Mouse (Mus musculus): ENCODE measurements at regions not wholly inside any gene's neighbourhood (a gene's known extent, or its start where the extent isn't known, plus 50 kb on each side); places are given as distances from the start of the nearest gene placed in this dataset.

- no peaks in the 10 kb centered on the region for H3K36me3 ChIP-seq (ENCODE audit: control insufficient read depth, insufficient read depth, low read length)
- no peak overlapping the region for H3K4me2 ChIP-seq (ENCODE audit: low read length)
- WGBS: 68% methylated on average over 4 of the region's 4 CpGs
- H3K9me3 ChIP-seq (ENCODE audit: control insufficient read depth, low read length): no peaks in the 10 kb centered on the region
- no peak overlapping the region for H3K27ac ChIP-seq (ENCODE audit: low read depth, low read length)
- no peak for ATAC-seq
- H3K4me3 ChIP-seq (ENCODE audit: low read length): no peak overlapping the region
- no peak overlapping the region for H3K9ac ChIP-seq (ENCODE audit: low read depth, low read length)
- no peaks in the 10 kb centered on the region for H3K27me3 ChIP-seq (replicated peaks; ENCODE audit: control insufficient read depth, insufficient read depth, low read length)
- no peaks in the 10 kb centered on the region for H3K4me1 ChIP-seq (ENCODE audit: control insufficient read depth, insufficient read depth, low read depth, low read length)
Observed at GRCm38 (mm10) chr15:59187566-59187965, 298.5 kb downstream of the Gm49356 start.

DNA sequence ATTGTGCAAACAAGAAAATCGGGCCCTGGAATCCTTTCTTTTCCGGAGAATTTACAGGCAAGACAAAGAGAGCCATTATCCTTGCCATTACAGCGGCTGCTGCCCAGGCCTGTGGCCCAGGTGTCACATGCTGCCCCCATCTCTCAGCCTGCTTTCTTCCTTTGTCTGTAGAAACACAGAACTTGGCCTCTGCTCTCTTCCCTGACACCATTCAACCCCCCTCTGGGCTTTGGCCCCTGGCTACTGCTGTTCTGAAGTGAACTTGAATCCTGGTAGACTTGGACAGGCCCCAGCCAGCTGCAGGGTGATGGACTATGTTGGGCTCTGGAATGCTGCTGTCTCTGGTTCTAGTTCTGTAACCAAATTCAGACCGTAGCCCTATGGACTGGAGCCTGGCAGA lies 299.3 kb downstream of the Gm49356 start:
- ATAC-seq: peak; percentile 67
- no peaks in the 10 kb centered on the region for H3K4me1 ChIP-seq (ENCODE audit: control insufficient read depth, insufficient read depth, low read depth, low read length)
- no peaks in the 10 kb centered on the region for H3K36me3 ChIP-seq (ENCODE audit: control insufficient read depth, insufficient read depth, low read length)
- no peak overlapping the region for H3K4me3 ChIP-seq (ENCODE audit: low read length)
- H3K9me3 ChIP-seq (ENCODE audit: control insufficient read depth, low read length): no peaks in the 10 kb centered on the region
- no peak overlapping the region for H3K4me2 ChIP-seq (ENCODE audit: low read length)
- no peak overlapping the region for H3K9ac ChIP-seq (ENCODE audit: low read depth, low read length)
- H3K27ac ChIP-seq (ENCODE audit: low read depth, low read length): no peak overlapping the region
- no peaks in the 10 kb centered on the region for H3K27me3 ChIP-seq (replicated peaks; ENCODE audit: control insufficient read depth, insufficient read depth, low read length)
- WGBS: 16% methylated on average over 4 of the region's 4 CpGs

DNA sequence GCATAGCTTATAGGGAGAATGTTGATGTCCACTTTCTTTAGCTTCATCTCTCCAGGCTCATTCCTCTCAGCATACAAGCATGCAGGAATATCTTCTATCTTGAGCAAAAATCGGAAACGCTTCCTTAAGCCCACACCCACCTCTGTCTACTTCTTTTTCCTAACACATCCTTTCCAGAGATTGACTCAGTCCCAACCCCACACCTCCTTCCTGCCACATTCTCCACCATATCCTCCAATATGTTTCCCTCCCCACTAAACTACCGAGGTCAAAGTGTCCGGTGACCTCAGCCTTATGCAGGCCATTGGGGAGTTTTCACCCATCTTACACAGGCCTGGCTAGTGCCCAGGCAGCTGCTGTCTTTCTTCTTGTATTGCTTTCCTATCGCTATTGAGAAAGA lies 301.4 kb downstream of the Gm49356 start:
- WGBS: 90% methylated on average over 5 of the region's 5 CpGs
- Histone ChIP-seq H3K27me3 (replicated peaks; ENCODE audit: control insufficient read depth, insufficient read depth, low read length) (no peaks in the 10 kb centered on the region), H3K27ac (ENCODE audit: low read depth, low read length) (no peak overlapping the region), H3K4me2 (ENCODE audit: low read length) (no peak overlapping the region), H3K36me3 (ENCODE audit: control insufficient read depth, insufficient read depth, low read length) (no peaks in the 10 kb centered on the region), H3K4me3 (ENCODE audit: low read length) (no peak overlapping the region), H3K9ac (ENCODE audit: low read depth, low read length) (no peak overlapping the region), H3K9me3 (ENCODE audit: control insufficient read depth, low read length) (no peaks in the 10 kb centered on the region), H3K4me1 (ENCODE audit: control insufficient read depth, insufficient read depth, low read depth, low read length) (peaks cover 5% of the 10 kb centered on the region; the same call in 1 of the 2 replicates)
- ATAC-seq: no peak

DNA sequence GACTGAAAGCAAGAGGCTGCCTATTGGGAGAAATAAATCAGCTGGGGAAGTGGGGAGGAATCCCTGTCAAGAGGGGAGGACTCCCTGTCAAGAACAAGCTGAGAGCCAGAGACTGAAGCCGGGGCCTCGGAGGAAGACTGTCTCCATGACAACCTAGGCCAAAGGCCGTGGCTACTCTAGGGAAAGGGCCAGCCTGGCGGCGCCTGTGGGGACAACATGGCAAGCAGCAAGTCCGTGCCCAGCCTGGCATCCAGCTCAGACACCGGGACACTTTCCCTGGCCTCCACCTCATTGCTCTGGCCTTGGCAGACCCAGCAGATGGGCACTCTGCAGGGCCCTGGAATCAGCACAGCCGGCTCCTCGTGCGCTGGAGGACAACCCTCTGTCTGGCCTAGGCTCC lies 305.3 kb downstream of the Gm49356 start:
- no peaks in the 10 kb centered on the region for H3K36me3 ChIP-seq (ENCODE audit: control insufficient read depth, insufficient read depth, low read length)
- no peak overlapping the region for H3K4me2 ChIP-seq (ENCODE audit: low read length)
- peaks cover 17% of the 10 kb centered on the region for H3K4me1 ChIP-seq (ENCODE audit: control insufficient read depth, insufficient read depth, low read depth, low read length)
- H3K9ac ChIP-seq (ENCODE audit: low read depth, low read length): no peak overlapping the region
- ATAC-seq: peak; percentile 80
- H3K27ac ChIP-seq (ENCODE audit: low read depth, low read length): no peak overlapping the region; the same call in 1 of the 2 replicates
- H3K27me3 ChIP-seq (replicated peaks; ENCODE audit: control insufficient read depth, insufficient read depth, low read length): no peaks in the 10 kb centered on the region
- H3K4me3 ChIP-seq (ENCODE audit: low read length): no peak overlapping the region
- no peaks in the 10 kb centered on the region for H3K9me3 ChIP-seq (ENCODE audit: control insufficient read depth, low read length)
- WGBS: 27% methylated on average over 10 of the region's 10 CpGs

GRCm38 (mm10) chr15:59196351-59196750 lies 307.3 kb downstream of the Gm49356 start:
- Histone ChIP-seq H3K4me1 (ENCODE audit: control insufficient read depth, insufficient read depth, low read depth, low read length) (peaks cover 17% of the 10 kb centered on the region), H3K9ac (ENCODE audit: low read depth, low read length) (no peak overlapping the region), H3K36me3 (ENCODE audit: control insufficient read depth, insufficient read depth, low read length) (no peaks in the 10 kb centered on the region), H3K4me2 (ENCODE audit: low read length) (no peak overlapping the region), H3K27ac (ENCODE audit: low read depth, low read length) (no peak overlapping the region), H3K9me3 (ENCODE audit: control insufficient read depth, low read length) (no peaks in the 10 kb centered on the region), H3K4me3 (ENCODE audit: low read length) (no peak overlapping the region), H3K27me3 (replicated peaks; ENCODE audit: control insufficient read depth, insufficient read depth, low read length) (no peaks in the 10 kb centered on the region)
- no peak for ATAC-seq
- 62% methylated on average over 5 of the region's 5 CpGs for WGBS

DNA sequence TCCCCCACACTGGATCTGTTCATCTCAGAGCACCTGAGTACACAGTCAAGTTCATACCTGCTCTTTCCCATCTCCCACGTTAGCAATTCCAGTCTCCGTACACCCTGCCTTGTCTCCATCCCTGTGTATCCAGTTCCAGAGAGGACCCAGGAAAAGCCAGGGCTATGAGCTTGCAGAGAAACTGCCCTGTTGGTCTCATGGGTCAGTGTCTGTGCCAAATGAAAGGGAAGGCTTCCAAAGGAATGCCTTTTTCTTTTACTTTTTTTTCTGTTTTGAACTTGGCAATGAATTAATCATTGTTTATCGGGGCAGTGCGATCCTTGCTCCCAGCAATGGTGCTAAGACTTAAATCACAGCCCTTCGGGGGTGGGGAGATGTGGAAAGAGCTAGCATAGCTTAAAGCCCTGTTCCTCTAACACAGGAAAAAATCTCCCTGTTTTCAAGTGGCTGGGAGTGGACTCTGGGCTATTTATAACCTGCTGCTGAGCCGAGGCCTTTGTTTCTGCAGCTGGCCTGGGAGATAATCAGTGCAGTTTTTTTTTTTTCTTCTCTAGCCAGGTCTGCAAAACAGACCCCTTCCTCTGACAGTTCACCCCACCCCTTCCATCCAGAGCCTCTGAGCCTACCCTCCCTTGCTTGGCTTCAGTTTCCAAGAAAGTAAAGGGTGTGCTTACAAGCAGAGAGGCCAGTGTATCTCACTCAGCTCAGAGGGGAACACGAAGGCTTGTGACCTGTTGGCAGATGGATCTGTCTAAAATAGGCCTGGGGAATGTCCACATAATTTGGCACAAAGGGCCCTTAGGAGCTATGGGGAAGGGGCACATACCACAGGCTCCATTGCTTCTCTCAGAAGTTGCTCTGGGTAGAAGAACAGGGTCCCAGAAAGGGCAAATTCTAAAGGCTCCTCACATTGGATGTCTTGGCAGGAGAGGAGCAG lies 308.6 kb downstream of the Gm49356 start:
- WGBS: 10% methylated on average over 7 of the region's 7 CpGs
- Histone ChIP-seq H3K27ac (ENCODE audit: low read depth, low read length) (peak overlapping the region; percentile 74), H3K4me1 (ENCODE audit: control insufficient read depth, insufficient read depth, low read depth, low read length) (peaks cover 17% of the 10 kb centered on the region), H3K4me2 (ENCODE audit: low read length) (0 out of 2 replicates have a peak overlapping the region, but pooled peaks have one; percentile 2), H3K9me3 (ENCODE audit: control insufficient read depth, low read length) (no peaks in the 10 kb centered on the region), H3K27me3 (replicated peaks; ENCODE audit: control insufficient read depth, insufficient read depth, low read length) (no peaks in the 10 kb centered on the region), H3K36me3 (ENCODE audit: control insufficient read depth, insufficient read depth, low read length) (no peaks in the 10 kb centered on the region), H3K9ac (ENCODE audit: low read depth, low read length) (0 out of 2 replicates have a peak overlapping the region, but pooled peaks have one; percentile 36), H3K4me3 (ENCODE audit: low read length) (no peak overlapping the region)
- ATAC-seq: peak; percentile 65

GRCm38 (mm10) chr15:59201386-59201785 lies 312.3 kb downstream of the Gm49356 start:
- no peak for ATAC-seq
- Histone ChIP-seq H3K9ac (ENCODE audit: low read depth, low read length) (no peak overlapping the region), H3K27ac (ENCODE audit: low read depth, low read length) (no peak overlapping the region), H3K4me3 (ENCODE audit: low read length) (no peak overlapping the region), H3K27me3 (replicated peaks; ENCODE audit: control insufficient read depth, insufficient read depth, low read length) (no peaks in the 10 kb centered on the region), H3K4me1 (ENCODE audit: control insufficient read depth, insufficient read depth, low read depth, low read length) (peaks cover 13% of the 10 kb centered on the region), H3K4me2 (ENCODE audit: low read length) (no peak overlapping the region), H3K36me3 (ENCODE audit: control insufficient read depth, insufficient read depth, low read length) (no peaks in the 10 kb centered on the region), H3K9me3 (ENCODE audit: control insufficient read depth, low read length) (no peaks in the 10 kb centered on the region)
- 74% methylated on average over 7 of the region's 7 CpGs for WGBS

DNA sequence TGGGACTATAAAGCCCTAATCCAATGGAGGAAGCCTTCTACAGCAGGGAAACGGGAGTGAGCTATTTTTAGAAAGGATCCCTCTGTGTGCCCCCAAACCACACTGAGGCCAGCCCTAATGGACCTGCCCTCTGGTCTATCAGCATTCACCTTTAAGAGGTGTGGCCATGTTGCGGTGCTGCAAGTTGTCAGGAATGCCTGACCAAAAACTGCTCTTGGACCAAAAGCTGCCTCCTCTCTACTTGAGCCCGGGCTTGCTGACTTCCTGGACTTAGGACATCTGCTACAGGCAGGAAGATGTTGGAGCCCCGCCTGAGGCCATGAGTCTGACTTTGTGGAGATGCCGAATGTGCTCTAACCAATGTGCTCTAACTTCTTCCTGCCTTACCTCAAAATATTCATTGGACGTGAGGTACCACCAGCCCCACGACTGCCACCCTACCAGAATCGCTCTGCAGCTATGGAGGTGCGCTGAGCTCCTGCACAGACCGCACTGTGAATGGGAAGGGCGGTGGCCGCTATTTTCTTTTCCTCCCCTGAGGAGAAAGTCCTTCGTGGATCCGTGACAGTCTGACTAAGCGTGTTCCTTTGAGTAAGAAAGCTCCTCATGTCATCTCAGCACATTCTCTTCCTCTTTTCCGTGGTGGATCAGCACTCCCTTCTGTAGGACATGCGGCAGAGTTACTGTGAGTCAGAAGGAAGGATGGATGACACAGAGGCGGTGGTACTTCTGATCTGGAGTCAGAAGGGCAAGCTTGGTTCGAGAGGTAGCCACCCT lies 313.0 kb downstream of the Gm49356 start:
- no peak overlapping the region for H3K4me2 ChIP-seq (ENCODE audit: low read length)
- H3K9ac ChIP-seq (ENCODE audit: low read depth, low read length): no peak overlapping the region
- no peaks in the 10 kb centered on the region for H3K9me3 ChIP-seq (ENCODE audit: control insufficient read depth, low read length)
- 89% methylated on average over 19 of the region's 19 CpGs for WGBS
- no peaks in the 10 kb centered on the region for H3K36me3 ChIP-seq (ENCODE audit: control insufficient read depth, insufficient read depth, low read length)
- ATAC-seq: no peak
- H3K27me3 ChIP-seq (replicated peaks; ENCODE audit: control insufficient read depth, insufficient read depth, low read length): no peaks in the 10 kb centered on the region
- no peak overlapping the region for H3K4me3 ChIP-seq (ENCODE audit: low read length)
- no peak overlapping the region for H3K27ac ChIP-seq (ENCODE audit: low read depth, low read length)
- H3K4me1 ChIP-seq (ENCODE audit: control insufficient read depth, insufficient read depth, low read depth, low read length): peaks cover 13% of the 10 kb centered on the region
